Comparison of ENCODE assay signal across 22 mouse cellular contexts in the genomic region with DNA sequence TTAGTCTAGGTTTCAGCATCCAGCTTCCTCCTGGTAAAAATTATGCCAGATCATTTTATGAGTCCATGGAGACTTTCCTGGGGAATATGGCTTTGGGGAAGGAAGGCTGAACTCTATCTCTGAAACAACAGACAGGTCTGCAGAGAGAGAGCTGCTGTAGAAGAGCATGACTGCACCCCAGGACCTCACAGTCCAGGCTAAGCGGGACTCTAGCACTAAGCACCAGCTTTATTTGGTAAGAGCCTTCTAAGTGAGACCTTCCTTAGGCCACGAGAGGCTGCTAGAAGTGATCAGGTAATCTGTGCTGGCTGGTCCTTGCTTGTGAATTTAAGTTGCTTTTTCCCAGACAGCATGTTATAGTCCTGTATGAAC.
"Had no signal": no experiment of that assay in that cellular context is flagged by ENCODE, and none has a peak within 500 bp of the region (broad histone marks: within the 10 kb centered on the region; RNA-seq: fewer than 3 reads in every experiment).

No protein-coding gene starts in this region.

- H3K4me2 ChIP-seq: forebrain, embryonic 15.5 days; hindbrain, embryonic 13.5 days; hindbrain, embryonic 15.5 days; limb, embryonic 13.5 days; limb, embryonic 15.5 days; liver, embryonic 12.5 days had no signal

- ATAC-seq: forebrain, embryonic 15.5 days; forebrain, postnatal 0 days; hindbrain, postnatal 0 days; liver, embryonic 12.5 days had no signal

- H3K36me3 ChIP-seq: forebrain, embryonic 15.5 days; heart, embryonic 10.5 days; hindbrain, embryonic 13.5 days; hindbrain, embryonic 15.5 days; limb, embryonic 13.5 days; limb, embryonic 15.5 days; liver, embryonic 12.5 days had no signal

- H3K4me1 ChIP-seq: forebrain, embryonic 15.5 days; heart, embryonic 10.5 days; limb, embryonic 13.5 days; limb, embryonic 15.5 days; liver, embryonic 12.5 days had no signal

- H3K27me3 ChIP-seq: forebrain, embryonic 15.5 days; hindbrain, embryonic 13.5 days; hindbrain, embryonic 15.5 days; limb, embryonic 13.5 days; limb, embryonic 15.5 days; liver, embryonic 12.5 days had no signal

- H3K9ac ChIP-seq: forebrain, embryonic 15.5 days; forebrain, postnatal 0 days; hindbrain, embryonic 13.5 days; hindbrain, embryonic 15.5 days; limb, embryonic 13.5 days; limb, embryonic 15.5 days; liver, embryonic 12.5 days; liver, embryonic 14.5 days had no signal

- H3K9me3 ChIP-seq: forebrain, embryonic 15.5 days; heart, embryonic 10.5 days; hindbrain, embryonic 13.5 days; hindbrain, embryonic 15.5 days; limb, embryonic 13.5 days; limb, embryonic 15.5 days; liver, embryonic 12.5 days had no signal

- DNase-seq: forebrain, postnatal 0 days; gastrocnemius, postnatal 14 days; gastrocnemius, postnatal 36 days; heart, adult 18-20 months; heart, postnatal 10 days; kidney, adult 11 months; kidney, adult 2 months; kidney, postnatal 10 days; kidney, postnatal 25 days; kidney, postnatal 4 days; left cerebral cortex, postnatal 4 days had no signal

- H3K27ac ChIP-seq: forebrain, embryonic 15.5 days; heart, embryonic 10.5 days; hindbrain, embryonic 13.5 days; hindbrain, embryonic 15.5 days; hindbrain, postnatal 0 days; layer of hippocampus, adult 2 months; left cerebral cortex, adult 2 months; limb, embryonic 13.5 days; limb, embryonic 15.5 days; liver, embryonic 12.5 days; liver, embryonic 14.5 days had no signal

- H3K4me3 ChIP-seq: forebrain, embryonic 15.5 days; heart, embryonic 10.5 days; hindbrain, embryonic 13.5 days; hindbrain, embryonic 15.5 days; layer of hippocampus, adult 2 months; left cerebral cortex, adult 2 months; limb, embryonic 13.5 days; limb, embryonic 15.5 days; liver, embryonic 12.5 days had no signal
